Comparison of ENCODE assay signal across 7 mouse cellular contexts in the genomic region with DNA sequence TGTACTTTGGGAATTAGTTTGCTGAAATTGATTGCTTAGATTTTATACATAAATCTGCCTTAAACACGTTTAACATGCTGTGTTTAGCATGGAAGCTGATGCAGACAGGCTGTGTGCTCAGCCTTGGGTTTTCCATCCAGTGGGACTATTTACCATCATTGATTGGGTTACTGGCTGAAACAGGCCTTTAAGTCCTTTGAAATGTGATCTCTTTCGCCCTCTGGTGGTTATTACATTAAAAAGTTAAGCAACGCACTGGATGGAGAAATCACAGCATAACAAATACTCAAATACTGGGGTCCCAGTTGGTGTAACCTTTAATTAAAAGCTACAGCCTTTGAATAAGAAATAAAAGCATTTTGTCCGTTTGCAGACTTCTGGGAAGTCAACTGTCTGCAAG.
DNase-seq lines count a peak whose midpoint lies in the region; ATAC-seq and TF ChIP-seq lines count a peak whose summit lies in the region.

No protein-coding gene starts in this region.

- no peak overlapping the region for H3K27ac ChIP-seq in kidney, adult 2 months (ENCODE audit: insufficient read depth, low read depth, low read length)

- DNase-seq in kidney, adult 2 months: peak; percentile 62
- no peak for DNase-seq in kidney, adult 18-20 months
- peak; percentile 57 for DNase-seq in R1 (ENCODE audit: low read depth, low spot score)
- DNase-seq in hindlimb bud, embryonic 11.5 days (ENCODE audit: extremely low spot score, low read depth, low spot score): peak; percentile 41
- DNase-seq in urinary bladder, postnatal 10 days (ENCODE audit: low spot score): no peak

- no peak for TF ChIP-seq POLR2A in kidney, adult 2 months (IDR thresholded peaks at IDR 0.05; ENCODE audit: low read depth, low read length)

- H3K36me3 ChIP-seq in kidney, adult 2 months (ENCODE audit: control insufficient read depth, insufficient read depth, low read length): no peaks in the 10 kb centered on the region
- no peaks in the 10 kb centered on the region for H3K36me3 ChIP-seq in E14TG2a.4 (ENCODE audit: insufficient read depth, low read length)

- H3K9me3 ChIP-seq in E14TG2a.4 (ENCODE audit: low read length): no peaks in the 10 kb centered on the region

- H3K4me1 ChIP-seq in kidney, adult 2 months (ENCODE audit: control insufficient read depth, insufficient read depth, low read length): no peaks in the 10 kb centered on the region
- H3K4me1 ChIP-seq in E14TG2a.4 (replicated peaks; ENCODE audit: low read depth, low read length): no peaks in the 10 kb centered on the region

- WGBS in kidney, adult 2 months: 12% methylated on average over 4 of the region's 4 CpGs

- no peak overlapping the region for H3K4me3 ChIP-seq in kidney, adult 2 months (ENCODE audit: insufficient read depth, low read depth, low read length)
- H3K4me3 ChIP-seq in E14TG2a.4 (replicated peaks; ENCODE audit: low read length): no peak overlapping the region

- no peak for ATAC-seq in inflammation-experienced regulatory T-cells, adult 6 months

- H3K27me3 ChIP-seq in kidney, adult 2 months (replicated peaks; ENCODE audit: control insufficient read depth, insufficient read depth, low read length): no peaks in the 10 kb centered on the region; the same call in 1 of the 2 replicates
- no peaks in the 10 kb centered on the region for H3K27me3 ChIP-seq in E14TG2a.4 (ENCODE audit: insufficient read depth, low read length)

- TF ChIP-seq CTCF in kidney, adult 2 months (conservative IDR thresholded peaks at IDR 0.05; ENCODE audit: insufficient read depth, insufficient read length, low read depth, low read length): peak; percentile 40
- peak; percentile 48 for TF ChIP-seq CTCF in E14TG2a.4 (conservative IDR thresholded peaks at IDR 0.05; ENCODE audit: low read length)

Comparison
In these comparisons a context has a peak if more than half of its experiments do, and no peak if none do; other contexts are left out.
1. DNase-seq: peak in kidney, adult 2 months (single experiment), R1 (single experiment) and hindlimb bud, embryonic 11.5 days (single experiment); none in kidney, adult 18-20 months (single experiment) and urinary bladder, postnatal 10 days (single experiment).